Mouse (Mus musculus): Measurements from ENCODE around the gene Samd1.
A peak's percentile ranks its signal among the peaks of the same experiment; 100 is the strongest.
"Not testable (repeated sequence)": the region's sequence is repeated elsewhere in the genome, so short reads cannot be mapped to it uniquely, and the experiment has no call there.

The Samd1 gene

GRCm38 (mm10) chr8:83997511-83998141 is at the start of gene Samd1:
Gene Samd1 (plus strand): TSS chr8:83997672.
- DNase-seq: peak; percentile 53 to 56

GRCm38 (mm10) chr8:83954749-83955105 is 42.7 kb upstream of the Samd1 start:
- no peak for DNase-seq

GRCm38 (mm10) chr8:83955106-83955957 is 42.1 kb upstream of the Samd1 start, which contains the start of the genes Gm10644 and Asf1b:
Gene Gm10644 (minus strand): TSS chr8:83955205.
Gene Asf1b (plus strand): TSS chr8:83955507.
- peak; percentile 97 to 99 for DNase-seq

GRCm38 (mm10) chr8:83955958-83956218 is 41.6 kb upstream of the Samd1 start:
- DNase-seq: no peak

GRCm38 (mm10) chr8:83956789-83957188 is 40.7 kb upstream of the Samd1 start:
- no peak for DNase-seq

GRCm38 (mm10) chr8:83964015-83964765 is 33.3 kb upstream of the Samd1 start:
- no peak for DNase-seq

- no peak for DNase-seq
Observed at GRCm38 (mm10) chr8:83967701-83968100, 29.8 kb upstream of the Samd1 start.

GRCm38 (mm10) chr8:83971121-83971520 is 26.4 kb upstream of the Samd1 start:
- DNase-seq: no peak

- DNase-seq: no peak
Observed at GRCm38 (mm10) chr8:83971661-83972060, 25.8 kb upstream of the Samd1 start.

- DNase-seq: peak; percentile 96 to 99
Observed at GRCm38 (mm10) chr8:83972150-83973120, 25.0 kb upstream of the Samd1 start, which contains the start of gene Prkaca. Gene Prkaca (plus strand): TSS chr8:83972993.

GRCm38 (mm10) chr8:83973161-83974031 is 24.1 kb upstream of the Samd1 start:
- peak; percentile 33 to 44 for DNase-seq

- no peak for DNase-seq
Observed at GRCm38 (mm10) chr8:83974521-83974920, 23.0 kb upstream of the Samd1 start.

- DNase-seq: no peak
Observed at GRCm38 (mm10) chr8:83976101-83976630, 21.3 kb upstream of the Samd1 start.

GRCm38 (mm10) chr8:83976779-83977350 is 20.6 kb upstream of the Samd1 start:
- no peak for DNase-seq

- no peak for DNase-seq
Observed at GRCm38 (mm10) chr8:83977646-83978045, 19.8 kb upstream of the Samd1 start.

- DNase-seq: no peak
Observed at GRCm38 (mm10) chr8:83978200-83978599, 19.3 kb upstream of the Samd1 start.

GRCm38 (mm10) chr8:83980250-83980649 is 17.2 kb upstream of the Samd1 start:
- no peak for DNase-seq

GRCm38 (mm10) chr8:83980845-83981244 is 16.6 kb upstream of the Samd1 start:
- no peak for DNase-seq

GRCm38 (mm10) chr8:83981533-83981932 is 15.9 kb upstream of the Samd1 start:
- DNase-seq: peak in 1 of 2 experiments; percentile 32

- DNase-seq: no peak
Observed at GRCm38 (mm10) chr8:83982449-83982848, 15.0 kb upstream of the Samd1 start.

GRCm38 (mm10) chr8:83983222-83983621 is 14.2 kb upstream of the Samd1 start:
- not testable (repeated sequence) for DNase-seq

All from cerebellum, postnatal 36 days (tissue).